Mouse (Mus musculus): Measurements from ENCODE around the gene Plcb4.

DNA sequence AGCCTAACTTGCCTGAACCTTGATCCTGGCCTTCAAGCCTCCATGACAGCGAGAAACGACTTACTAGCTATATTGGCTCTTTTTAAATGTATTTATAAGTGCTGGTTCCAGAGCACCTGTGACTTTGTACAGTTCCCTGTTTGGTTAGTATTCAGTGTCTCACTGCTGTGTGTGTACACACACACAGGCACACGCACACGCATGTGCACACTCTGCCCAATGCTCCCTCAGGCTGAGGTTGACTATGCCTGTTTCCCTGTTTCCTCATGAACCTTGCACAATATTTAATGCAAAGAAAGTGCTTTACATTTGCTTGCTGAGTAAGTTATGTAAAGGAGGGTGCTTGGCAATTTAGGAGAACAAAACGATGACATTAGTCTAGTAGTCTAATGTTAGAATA is 16.5 kb downstream of the Plcb4 start:
- TF ChIP-seq CTCF (IDR thresholded peaks at IDR 0.05) (no peak), EP300 (IDR thresholded peaks at IDR 0.05) (no peak)

Measured in lung, postnatal 0 days (tissue).